Mouse (Mus musculus) 416B (cell line): ENCODE measurements around the gene Rpl18a.
A peak's percentile ranks its signal among the peaks of the same experiment; 100 is the strongest.
"Not testable (repeated sequence)": the region's sequence is repeated elsewhere in the genome, so short reads cannot be mapped to it uniquely, and the experiment has no call there.

Experiments
- DNase-seq: peaks from one replicate; pipeline ENCODE4 v3.0.0; 2011; ENCODE audit warnings: low read depth

The Rpl18a gene

DNA sequence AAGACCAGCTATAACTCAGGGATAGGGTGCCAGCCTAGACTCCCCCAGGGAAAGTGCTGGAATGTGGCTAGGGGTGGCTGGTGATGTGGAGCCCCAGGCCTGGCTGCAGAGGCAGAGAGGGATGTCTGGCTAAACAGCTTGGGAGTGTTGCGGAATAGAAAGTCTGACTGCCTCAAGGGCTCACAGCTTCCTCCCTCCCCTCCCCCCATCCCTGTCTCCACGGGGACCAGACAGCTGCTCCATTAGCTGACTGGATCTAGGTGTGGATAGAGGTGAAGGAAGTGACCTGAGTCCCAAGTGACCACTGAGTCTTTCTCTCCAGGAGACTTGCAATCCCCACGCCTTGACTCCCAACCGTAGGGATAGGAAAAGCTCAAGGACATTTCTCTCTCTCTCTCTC, 5.9 kb upstream of the Rpl18a start:
- no peak for DNase-seq

DNA sequence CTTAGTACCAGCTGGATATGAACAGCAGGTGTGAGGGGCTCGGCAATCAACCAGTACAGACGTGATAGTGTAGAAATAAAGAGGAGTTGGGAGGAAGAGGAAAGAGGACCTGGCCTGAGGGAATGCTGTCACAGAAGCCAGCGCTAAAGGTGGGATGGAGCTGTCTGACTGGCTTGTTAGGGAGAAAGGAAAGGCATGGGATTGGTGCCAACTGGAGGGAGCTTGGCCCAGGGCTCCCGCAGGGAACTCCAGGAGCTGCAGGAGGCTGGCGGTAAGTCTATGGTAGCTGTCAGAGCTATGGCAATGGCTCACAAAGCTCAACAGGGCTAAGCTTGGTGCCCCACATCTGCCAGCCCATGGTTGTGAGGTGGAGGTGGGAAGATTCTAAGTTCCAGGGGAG, 5.0 kb upstream of the Rpl18a start:
- DNase-seq: no peak

DNA sequence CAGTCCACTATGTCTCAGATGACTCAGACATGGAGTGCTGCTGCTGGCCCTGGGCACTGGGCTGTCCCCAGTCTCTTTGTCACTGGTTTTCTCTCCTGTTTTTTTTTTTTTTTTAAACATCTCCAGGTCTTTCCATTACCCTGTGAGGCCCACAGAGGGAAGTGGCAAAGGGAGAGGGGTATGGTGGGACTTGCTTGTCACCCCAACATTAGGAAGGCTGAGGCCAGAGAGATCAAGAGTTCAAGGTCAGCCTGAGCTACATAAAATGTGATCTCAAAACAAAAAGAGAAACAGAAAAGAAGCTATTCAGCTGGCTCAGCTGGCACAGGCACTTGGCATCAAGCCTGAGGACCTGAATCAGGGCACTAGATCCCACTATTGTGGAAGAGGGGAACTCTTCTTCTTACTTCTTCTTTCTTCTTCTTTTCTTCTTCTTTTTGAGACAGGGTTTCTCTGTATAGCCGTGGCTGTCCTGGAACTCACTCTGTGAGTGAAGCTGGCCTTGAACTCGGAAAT, 3.7 kb upstream of the Rpl18a start:
- DNase-seq: no peak

DNA sequence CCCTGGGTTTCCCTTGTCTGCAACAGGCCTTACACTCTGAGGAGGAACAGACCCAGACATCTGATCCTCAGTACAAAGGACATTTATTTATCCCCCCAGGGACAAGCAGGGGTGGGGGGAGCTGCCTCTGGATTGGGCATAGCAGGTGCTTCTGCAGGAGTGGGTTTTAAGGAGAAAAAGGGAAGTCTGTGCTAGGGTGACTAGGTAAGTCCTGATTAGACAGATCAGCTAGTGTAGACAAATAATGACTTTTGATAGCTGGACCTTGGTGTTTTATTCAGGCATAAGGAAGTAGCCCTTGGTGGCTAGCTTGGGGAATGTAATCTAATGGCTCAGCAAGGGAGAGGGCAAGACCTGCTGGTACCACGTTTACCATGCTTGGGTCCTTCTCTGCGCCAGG, 2.0 kb upstream of the Rpl18a start:
- no peak for DNase-seq

DNA sequence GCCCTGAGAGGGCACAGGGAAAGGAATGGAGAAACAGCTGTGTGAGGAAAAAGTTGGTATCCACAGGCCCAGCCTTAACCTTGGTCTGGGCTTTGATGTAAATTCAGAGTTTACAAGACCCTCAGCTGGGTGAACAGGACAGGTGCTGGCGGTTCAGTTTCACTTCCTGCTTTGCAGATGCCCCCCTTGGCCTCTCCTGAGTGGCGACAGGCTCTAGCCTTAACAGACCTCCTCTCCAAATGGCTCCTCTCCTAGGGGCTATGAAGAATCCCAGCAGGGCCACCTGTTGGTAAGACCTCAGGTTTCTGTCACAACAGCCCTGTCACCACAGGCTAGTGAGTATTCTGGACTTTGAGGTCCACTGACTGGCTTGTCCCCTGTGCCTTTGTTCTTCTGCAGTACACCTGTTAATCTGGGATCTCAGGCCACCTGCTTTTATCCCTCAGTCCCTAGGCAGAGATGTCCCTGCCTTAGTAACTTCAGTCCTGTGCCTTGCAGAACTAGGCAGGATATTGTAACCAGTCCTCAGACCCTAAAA, 1.5 kb upstream of the Rpl18a start:
- DNase-seq: no peak

DNA sequence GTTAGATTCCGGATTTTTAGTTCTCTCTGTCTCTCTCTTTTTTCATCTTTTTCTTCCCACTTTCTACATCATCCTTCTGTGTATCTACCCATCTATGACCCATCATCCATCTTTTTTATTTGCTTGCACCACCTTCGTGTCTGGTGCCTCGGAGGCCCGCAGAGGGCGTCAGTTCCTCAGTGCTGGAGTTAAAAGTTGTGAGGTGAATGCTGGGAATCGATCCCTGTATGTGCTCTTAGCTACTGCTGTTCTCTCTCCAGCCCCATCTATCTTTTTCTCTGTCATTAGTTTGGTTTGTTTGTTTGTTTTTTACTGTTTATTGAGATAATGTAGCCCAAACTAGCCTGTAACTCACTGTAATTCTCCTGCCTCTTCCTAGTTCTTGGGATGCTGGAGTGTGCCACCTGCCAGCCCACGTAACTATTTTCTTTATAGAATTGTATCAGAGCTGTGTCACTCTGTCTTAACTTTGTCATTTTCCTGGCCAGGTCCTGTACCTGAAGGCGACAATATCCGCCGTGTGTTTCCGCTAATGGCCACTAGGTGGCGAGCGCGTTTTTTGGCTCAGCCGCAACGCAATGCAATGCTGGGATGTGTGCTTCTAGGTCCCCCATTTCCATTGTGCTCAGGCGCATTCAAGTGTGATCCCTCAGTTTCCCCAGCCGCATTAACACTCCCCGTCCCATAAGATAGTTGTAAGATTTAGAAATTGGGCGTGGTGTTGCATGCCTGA, 635 bp upstream of the Rpl18a start:
- DNase-seq: peak; percentile 86

DNA sequence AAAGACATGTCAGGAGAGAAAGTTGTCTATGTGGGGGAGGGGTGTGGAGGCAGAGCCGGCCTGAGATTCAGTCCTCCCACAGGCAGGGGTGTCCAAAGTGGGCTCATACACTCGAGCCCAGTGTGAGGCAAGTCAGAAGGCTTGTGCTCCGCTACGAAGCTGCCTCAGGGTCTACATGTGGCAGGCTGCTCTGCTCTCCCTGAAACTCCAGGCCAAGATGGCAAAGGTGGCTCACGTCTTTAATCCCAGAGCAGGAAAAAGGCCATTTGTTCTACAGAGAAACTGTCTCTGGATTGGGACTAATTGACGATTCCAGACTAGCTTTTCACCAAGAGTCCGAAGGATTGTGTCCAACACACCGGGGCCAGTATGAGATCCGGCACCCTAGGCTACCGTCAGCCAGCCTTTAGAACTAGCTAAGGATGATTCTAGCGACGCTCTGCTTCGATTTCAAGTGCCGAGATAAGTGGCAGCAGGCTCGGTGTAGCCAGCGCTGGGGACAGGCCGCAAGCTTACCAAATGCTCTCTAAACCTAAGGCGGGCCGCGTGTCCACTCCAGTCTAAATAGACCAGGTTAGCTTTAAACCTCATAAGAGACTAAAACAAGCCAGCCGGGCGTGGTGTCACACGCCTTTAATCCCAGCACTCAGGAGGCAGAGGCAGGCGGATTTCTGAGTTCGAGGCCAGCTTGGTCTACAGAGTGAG, 744 bp downstream of the Rpl18a start:
- peak; percentile 47 for DNase-seq

DNA sequence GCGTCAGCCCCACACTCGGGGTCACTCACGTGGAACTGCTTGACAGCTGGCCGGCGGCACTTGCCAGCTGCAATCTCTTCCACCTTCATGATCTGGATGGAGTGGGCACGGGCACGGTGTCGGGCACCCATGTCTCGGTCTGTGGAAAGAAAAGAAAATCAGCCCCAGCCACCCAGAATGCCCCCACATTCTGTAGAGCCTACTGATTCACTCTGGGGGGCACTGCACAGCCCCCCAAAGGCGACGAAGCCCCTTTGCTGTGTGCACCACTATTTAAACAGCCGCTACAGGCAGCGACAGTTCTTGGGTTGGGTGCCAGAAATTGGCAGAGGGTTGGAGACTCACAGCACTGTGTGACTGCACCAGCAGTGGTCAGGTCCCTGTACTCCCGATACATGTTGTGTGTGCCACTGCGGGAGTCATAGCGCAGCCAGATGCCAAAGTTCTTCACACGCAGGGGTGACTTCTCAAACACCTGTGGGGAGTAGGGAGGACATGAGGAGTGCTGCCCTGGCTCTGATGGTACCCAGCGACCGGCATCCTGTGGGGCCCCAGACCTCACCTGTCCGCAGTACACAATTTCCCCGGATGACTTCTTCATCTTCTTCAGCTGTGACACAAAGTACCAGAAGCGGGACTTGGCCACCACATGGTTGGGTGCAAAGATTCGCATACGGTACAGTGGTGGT, 1.5 kb downstream of the Rpl18a start:
- DNase-seq: not testable (repeated sequence)

DNA sequence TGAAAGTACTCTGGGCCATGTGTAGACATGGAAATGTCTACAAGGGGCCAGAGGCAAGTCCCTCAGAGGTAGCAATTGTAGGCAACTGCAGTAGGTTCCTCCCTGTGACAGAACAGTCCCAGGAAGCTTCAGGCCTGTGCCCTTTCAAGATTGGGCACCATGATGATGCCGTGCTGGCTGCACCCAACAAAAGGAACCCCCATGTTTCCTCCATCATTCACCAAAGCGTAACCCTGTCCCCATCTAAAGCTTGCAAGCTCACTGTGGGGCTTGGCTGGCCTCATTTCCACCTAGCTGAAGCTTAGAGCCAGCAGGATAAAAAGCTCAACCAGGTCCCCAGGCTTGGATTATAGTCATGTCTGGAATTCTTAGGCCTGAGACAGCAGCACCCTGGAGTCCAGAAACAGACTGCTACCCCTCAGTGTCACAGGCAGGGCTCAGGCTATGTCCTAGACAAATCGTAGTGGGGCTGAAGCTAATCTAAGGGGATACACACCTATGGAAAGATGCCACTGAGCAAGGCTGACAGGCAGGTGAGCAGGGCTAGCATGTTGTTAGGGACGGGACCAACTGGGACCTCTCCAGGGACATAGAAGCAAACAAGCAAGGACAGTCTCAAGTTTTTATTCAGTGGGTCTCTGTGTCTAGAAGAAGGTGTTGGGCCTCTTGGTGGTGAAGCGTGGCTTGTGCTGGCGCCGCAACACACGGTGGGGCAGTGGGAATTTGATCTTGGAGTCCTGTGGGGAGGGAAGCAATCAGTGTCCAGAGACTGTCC, 2.3 kb downstream of the Rpl18a start:
- DNase-seq: no peak

DNA sequence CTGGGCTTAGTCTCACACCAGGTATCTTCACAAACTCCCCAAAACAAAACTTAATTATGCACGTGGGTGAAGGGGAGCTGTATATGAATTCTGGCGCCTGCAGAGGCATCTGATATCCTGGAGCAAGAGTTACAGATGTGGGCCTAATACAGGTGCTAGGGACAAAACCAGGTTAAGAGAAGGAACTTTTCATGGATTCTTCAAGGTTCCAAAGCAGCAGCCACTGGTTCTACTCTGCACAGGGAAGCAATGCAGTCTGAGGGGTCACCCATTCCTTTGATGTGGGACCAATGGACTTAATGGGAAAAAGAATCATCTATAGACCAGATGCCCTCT, 2.9 kb downstream of the Rpl18a start:
- DNase-seq: no peak

DNA sequence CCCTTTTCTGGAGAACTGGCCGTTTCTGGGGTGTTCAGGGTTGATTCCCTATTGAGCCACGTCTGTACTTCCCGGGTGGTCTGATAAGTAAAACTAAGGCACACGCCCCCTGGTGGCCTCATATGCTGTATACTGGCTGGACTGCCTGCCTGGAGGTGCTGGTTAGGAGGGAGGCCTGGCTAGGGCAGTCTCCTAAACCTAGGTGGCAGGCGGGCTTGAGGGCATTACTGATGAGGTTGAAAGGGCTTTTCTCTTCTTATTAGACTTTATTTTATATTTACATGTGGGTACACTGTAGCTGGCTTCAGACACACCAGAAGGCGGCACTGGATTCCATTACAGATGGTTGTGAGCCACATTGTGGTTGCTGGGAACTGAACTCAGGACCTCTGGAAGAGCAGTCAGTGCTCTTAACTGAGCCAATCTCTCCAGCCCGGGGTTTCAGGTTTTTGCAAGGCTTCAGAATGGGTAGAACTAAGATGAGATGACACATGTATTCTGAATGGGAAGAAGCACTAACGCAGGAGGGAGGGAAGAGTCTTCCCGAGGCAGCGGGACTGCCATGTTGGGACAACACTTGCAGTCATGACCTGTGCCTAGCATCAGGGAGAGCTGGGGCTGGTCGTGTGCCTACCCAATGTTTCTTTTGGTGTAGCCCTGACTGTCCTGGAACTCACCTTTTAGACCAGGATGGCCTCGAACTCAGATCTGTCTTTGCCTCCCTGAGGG, 3.4 kb downstream of the Rpl18a start:
- peak; percentile 82 for DNase-seq

DNA sequence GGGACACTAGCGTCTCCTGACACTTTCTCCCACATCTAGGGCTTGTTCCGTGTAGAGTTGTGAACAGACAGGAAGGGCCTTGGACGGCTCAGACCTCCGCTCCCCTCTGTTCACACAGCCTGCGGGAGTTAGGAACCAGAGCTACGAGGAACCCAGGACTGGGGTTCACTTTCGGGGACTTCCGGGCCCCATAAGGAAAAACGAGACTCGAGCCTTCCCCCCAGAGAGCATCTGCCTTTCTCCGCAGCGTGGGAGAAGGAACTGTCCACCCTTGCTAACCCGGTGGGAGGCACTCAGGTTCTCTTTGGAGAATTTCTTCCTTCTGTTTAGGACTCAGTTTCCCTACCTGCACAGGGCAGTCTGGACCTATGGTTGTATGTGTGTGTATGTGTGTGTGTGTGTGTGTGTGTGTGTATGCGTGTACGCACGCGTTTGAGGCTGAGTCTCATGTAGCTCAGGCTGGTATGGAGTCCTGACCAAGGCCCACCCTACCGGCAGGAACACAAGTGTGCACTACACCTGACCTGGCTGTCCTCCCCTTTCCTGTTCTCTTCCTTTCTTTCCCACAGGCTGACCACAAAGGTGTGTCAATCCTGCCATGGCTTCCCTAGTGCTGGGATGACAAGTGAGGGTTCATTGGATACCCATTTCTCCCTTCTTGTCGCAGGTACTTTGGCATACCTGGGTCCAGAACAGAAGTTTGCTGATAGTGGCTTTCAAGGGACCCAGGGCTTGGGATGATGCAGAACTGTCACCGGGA, 4.1 kb downstream of the Rpl18a start:
- no peak for DNase-seq

DNA sequence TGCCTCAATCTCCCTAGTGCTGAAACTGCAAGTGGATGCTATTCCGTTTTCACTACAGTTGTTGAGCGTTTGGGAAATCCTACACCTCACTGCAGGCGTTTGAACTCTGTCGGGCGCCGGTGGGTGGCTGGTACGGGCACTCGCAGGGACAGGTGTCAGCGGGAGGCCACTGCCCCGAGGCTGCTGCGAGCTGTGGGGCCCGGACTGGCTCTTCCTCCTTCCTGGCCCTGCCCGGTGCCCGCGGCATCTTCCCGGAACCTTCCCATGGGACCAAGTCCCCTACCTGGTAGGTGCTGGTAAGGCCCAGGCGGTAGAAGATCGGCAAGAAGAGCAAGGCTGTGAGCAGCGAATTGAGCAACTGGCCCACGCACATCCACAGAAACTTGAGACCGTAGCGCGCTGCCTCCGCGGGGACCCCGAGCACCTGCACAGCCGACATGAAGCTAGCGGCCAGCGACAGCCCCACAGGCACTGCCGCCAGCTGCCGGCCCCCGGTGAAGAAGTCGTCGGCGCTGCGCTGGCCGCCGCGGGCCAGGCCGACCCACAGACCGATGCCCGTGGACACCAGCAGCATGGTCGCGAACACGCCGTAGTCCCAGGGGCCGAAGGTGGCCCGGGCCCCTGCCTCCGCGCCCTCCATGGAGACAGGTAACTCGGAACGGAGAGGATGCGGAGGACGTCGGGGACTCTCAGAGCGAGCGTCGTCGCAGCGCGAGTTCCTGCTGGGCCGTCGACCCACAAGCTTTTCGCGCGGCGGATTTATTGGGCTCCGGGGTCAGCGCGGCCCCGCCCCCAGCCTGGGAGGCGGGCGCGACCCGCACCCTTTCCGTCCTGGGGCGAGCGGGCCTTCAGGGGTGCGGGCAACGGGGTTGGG, 5.0 kb downstream of the Rpl18a start, which contains the start of gene Slc5a5:
Slc5a5 (minus strand) TSS at position 736 of the 874 bp plus-strand sequence.
- no peak for DNase-seq

DNA sequence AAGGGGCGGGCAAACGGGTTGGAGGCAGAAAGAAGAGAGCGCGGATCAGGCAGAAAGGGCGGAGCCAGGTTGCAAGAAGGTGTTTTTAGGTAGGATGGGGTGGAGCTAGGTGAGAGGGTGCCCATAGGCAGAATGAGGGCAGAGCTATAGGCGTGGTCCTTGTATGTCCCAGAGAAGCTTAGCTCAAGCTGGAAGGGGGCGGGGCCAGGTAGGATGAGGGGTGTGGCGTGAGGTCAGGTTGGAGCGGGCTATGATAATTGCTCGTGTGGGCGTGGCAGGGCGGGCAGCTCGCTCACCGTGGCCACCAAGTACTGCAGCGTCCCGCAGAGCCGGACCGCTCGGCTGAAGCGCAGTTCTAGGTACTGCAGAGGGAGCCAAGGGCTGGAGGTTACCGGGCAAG, 5.9 kb downstream of the Rpl18a start:
- DNase-seq: no peak

DNA sequence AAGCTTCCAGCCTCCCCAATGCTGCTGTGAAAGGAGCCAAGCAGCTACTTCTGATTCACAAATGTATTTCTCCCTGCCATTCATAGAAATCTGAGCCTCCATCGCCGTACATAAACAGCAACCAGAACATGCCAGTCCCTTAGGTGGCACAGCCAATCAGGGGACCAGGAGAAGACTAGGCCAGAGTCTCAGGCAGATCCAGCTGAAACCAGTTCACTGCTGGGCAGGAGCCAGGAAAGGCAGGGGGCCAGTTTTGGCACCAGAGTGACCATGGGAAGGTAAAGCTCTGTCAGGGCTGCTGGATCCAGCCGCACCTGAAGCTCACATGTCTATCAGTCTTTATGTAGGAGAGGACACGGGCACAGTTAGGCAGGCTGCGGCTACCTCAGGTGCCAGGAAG, 6.6 kb downstream of the Rpl18a start:
- DNase-seq: no peak

DNA sequence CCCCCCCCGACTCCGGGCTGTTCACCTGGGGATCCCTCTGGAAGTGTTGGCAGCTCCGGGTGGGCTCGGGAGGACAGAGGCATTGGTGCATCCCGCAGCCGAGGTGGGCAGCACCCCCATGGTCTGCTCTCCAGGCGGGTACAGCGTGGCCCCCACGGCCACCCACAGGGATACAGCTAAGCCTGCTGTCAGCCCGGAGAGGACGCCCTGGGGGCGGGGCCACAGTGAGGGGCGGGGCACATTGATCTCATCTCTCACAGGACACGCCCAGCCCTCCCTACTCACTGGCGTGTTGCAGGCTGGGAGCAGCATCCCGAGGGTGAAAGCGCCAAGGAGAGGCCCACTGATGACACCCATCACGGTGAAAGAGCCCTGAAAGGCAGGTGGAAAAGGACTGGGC, 9.5 kb downstream of the Rpl18a start:
- DNase-seq: no peak

DNA sequence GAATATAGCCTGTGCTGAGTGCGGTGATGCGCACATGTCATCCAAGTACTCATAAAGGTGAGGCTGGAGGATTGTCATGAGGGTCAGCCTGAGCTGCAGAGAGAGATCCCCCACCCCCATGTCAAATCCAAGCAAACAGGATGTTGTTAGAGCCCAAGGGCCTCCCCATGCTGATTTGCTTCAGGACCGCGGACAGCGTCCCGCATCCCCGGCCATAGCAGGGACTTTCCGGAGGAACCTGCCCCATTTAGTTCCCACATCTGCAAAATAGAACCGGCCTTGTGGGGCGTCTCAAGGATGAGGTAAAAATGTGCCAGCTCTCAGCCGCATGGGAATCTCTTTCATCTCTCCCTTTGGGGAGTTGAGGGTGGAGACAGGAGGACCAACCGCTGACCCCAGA, 11.6 kb downstream of the Rpl18a start:
- no peak for DNase-seq

DNA sequence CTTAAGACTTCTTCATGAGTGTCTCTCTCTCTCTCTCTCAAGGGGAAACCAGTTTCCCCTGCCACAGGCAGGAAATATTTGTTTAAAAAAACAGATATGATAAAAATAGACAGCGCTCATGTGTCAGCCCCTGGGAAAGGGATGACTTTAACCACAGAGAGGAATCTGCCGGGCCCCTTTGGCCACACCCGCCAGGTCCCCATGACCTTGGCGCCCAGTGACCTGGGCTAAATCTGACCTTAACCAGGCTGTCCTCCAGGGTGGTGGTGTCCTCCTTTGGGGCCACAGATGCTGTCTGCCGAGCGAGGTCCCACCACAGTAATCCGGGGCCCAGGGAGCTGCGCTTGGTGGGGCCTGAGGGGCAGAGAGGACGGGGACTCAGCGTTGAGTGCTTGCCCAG, 12.5 kb downstream of the Rpl18a start:
- peak; percentile 52 for DNase-seq

DNA sequence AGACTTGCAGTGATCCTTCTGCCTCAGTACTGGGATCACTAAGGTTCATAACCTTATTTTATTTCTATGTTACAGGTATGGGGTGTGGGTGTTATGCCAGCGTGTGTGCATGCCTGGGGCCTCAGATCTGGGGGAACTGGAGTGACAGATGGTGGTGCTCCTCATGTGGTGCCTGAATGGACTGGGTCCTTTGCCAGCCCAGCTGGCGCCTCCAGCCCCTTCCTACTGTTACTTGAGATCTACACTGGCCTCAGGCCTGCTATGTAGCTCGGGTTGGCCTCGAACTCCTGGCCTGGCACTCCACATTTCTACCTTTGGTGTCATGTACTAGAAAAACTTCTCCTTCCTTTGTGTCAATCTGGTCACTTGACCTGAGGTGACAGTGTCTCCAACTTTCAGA, 13.0 kb downstream of the Rpl18a start:
- DNase-seq: no peak

DNA sequence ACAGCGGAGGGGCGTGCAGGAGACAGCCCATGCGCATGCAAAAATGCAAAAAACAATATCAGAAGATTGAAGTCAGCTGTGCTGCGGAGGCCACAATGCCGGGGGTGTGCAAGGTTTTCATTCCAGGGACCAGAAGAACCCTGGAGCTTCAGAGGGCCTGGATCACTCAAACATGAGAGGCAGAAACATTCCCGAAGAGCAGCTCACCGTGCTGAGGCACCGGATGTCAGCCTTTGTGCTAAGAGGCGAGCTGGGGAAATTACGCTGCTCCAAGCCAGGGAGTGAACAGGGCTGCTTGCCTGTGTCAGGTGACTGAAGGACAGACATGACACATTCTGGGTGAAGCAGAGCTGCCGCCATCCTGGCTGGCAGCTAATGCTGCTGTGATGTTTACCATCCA, 16.7 kb downstream of the Rpl18a start:
- no peak for DNase-seq
